Mouse (Mus musculus) megakaryocyte, embryonic 14.5 days (primary cell): ENCODE measurements around the gene Fsip1.

Source experiments
- FLI1 ChIP-seq: IDR thresholded peaks from 2 replicates; pipeline ENCODE4 v1.6.1; 2012; ENCODE audit warnings: low read length, inconsistent platforms, mixed read lengths
- GATA1 ChIP-seq: IDR thresholded peaks from 3 replicates; pipeline ENCODE4 v1.6.1; 2012; ENCODE audit warnings: mixed read lengths, low read length, inconsistent platforms, borderline replicate concordance

DNA sequence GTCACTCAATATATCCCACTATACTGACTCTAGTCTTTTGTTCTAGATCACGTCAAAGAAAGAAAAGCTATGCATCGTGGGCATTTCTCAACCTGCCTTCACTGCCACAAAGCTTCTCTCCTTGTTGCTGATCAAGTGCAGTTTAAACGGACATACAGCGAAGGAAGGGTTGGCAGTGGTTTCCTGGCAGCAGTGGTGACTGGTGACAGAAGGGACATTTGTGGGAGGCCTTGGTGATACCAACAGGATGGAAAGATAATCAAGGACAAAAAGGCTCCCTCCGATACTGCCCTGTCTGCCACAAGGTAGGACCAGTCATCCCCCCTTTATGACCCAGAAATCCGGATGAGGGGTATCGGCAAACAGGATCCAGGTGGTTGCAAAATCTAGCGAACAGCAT, 21.5 kb upstream of the Fsip1 start:
- TF ChIP-seq GATA1 (no peak), FLI1 (no peak)
